ENCODE assay signal across 8 mouse cellular contexts in genomic region chr13:4244861-4245559, GRCm38 (mm10). TPM values are rescaled to one million over a fixed set of nuclear protein-coding genes. Genes with fewer than 3 reads are reported as not detected.
DNase-seq lines count a peak whose midpoint lies in the region; ATAC-seq and TF ChIP-seq lines count a peak whose summit lies in the region.

No protein-coding gene starts in this region.

- WGBS in intestine, embryonic 14.5 days: 3% methylated on average over 13 of the region's 13 CpGs
- 7% methylated on average over 13 of the region's 13 CpGs for WGBS in liver, embryonic 14.5 days (ENCODE audit: insufficient replicate concordance)
- WGBS in neural tube, embryonic 12.5 days: 6% methylated on average over 13 of the region's 13 CpGs

- no peaks in the 10 kb centered on the region for H3K9me3 ChIP-seq in intestine, embryonic 14.5 days (ENCODE audit: control insufficient read depth, low read length)
- H3K9me3 ChIP-seq in liver, embryonic 14.5 days (ENCODE audit: control insufficient read depth, low read length): no peaks in the 10 kb centered on the region
- no peaks in the 10 kb centered on the region for H3K9me3 ChIP-seq in neural tube, embryonic 12.5 days

- H3K9ac ChIP-seq in intestine, embryonic 14.5 days (ENCODE audit: low read length): no peak overlapping the region
- no peak overlapping the region for H3K9ac ChIP-seq in liver, embryonic 14.5 days (replicated peaks)
- peak overlapping the region; percentile 56 for H3K9ac ChIP-seq in neural tube, embryonic 12.5 days

- H3K36me3 ChIP-seq in intestine, embryonic 14.5 days (ENCODE audit: control insufficient read depth, insufficient read depth, low read length): no peaks in the 10 kb centered on the region
- H3K36me3 ChIP-seq in liver, embryonic 14.5 days (replicated peaks; ENCODE audit: control insufficient read depth, insufficient read depth, low read depth): no peaks in the 10 kb centered on the region
- H3K36me3 ChIP-seq in neural tube, embryonic 12.5 days: no peaks in the 10 kb centered on the region

- no peak overlapping the region; the same call in 1 of the 2 replicates for H3K4me3 ChIP-seq in layer of hippocampus, adult 2 months
- peak overlapping the region; percentile 10; the same call in 1 of the 2 replicates for H3K4me3 ChIP-seq in intestine, embryonic 14.5 days (ENCODE audit: low read depth, low read length)
- H3K4me3 ChIP-seq in liver, embryonic 14.5 days (ENCODE audit: insufficient read depth in 1 of 2, low read depth in 2 of 2, low read length in 2 of 2): no peak overlapping the region
- peak overlapping the region; percentile 33 for H3K4me3 ChIP-seq in neural tube, embryonic 12.5 days

- no peaks in the 10 kb centered on the region for H3K4me1 ChIP-seq in intestine, embryonic 14.5 days (replicated peaks; ENCODE audit: control insufficient read depth, insufficient read depth, low read length)
- no peaks in the 10 kb centered on the region for H3K4me1 ChIP-seq in liver, embryonic 14.5 days (replicated peaks; ENCODE audit: control insufficient read depth in 2 of 2, insufficient read depth in 2 of 2, low read length in 1 of 2)
- no peaks in the 10 kb centered on the region for H3K4me1 ChIP-seq in neural tube, embryonic 12.5 days

- TF ChIP-seq CTCF in layer of hippocampus, adult 2 months (conservative IDR thresholded peaks at IDR 0.05): no peak
- TF ChIP-seq CTCF in liver, embryonic 14.5 days (IDR thresholded peaks at IDR 0.05; ENCODE audit: low read depth): no peak

- TF ChIP-seq EP300 in liver, embryonic 14.5 days (IDR thresholded peaks at IDR 0.05; ENCODE audit: low read depth): no peak

- peak overlapping the region; percentile 46 for H3K4me2 ChIP-seq in intestine, embryonic 14.5 days (ENCODE audit: low read length)
- H3K4me2 ChIP-seq in liver, embryonic 14.5 days (ENCODE audit: low read depth): no peak overlapping the region
- peak overlapping the region; percentile 63 for H3K4me2 ChIP-seq in neural tube, embryonic 12.5 days (replicated peaks)

- H3K27ac ChIP-seq in layer of hippocampus, adult 2 months: no peak overlapping the region
- H3K27ac ChIP-seq in intestine, embryonic 14.5 days (ENCODE audit: low read depth): no peak overlapping the region
- no peak overlapping the region for H3K27ac ChIP-seq in liver, embryonic 14.5 days
- no peak overlapping the region for H3K27ac ChIP-seq in neural tube, embryonic 12.5 days

- DNase-seq in layer of hippocampus, postnatal 10 days (ENCODE audit: low spot score in 2 of 2): peak; percentile 5 to 16
- DNase-seq in layer of hippocampus, adult 2 months (ENCODE audit: low spot score in 2 of 2): no peak
- DNase-seq in embryo, embryonic 9.5 days (ENCODE audit: extremely low spot score): peak; percentile 78
- peak; percentile 71 for DNase-seq in intestine, embryonic 14.5 days (ENCODE audit: low spot score)
- no peak for DNase-seq in liver, embryonic 14.5 days (ENCODE audit: low read depth in 3 of 3, low spot score in 3 of 3)
- no peak for DNase-seq in cerebellum, adult 9-10 months

- ATAC-seq in intestine, embryonic 14.5 days (replicated peaks; ENCODE audit: low FRiP score, low TSS enrichment, low read depth): peak; percentile 90
- ATAC-seq in liver, embryonic 14.5 days (ENCODE audit: insufficient read depth): peak; percentile 39; the same call in 1 of the 2 replicates
- peak; percentile 95 for ATAC-seq in neural tube, embryonic 12.5 days (ENCODE audit: low FRiP score, low read depth)
- no peak for ATAC-seq in inflammation-experienced regulatory T-cells, adult 6 months

- H3K27me3 ChIP-seq in intestine, embryonic 14.5 days (replicated peaks; ENCODE audit: control insufficient read depth, insufficient read depth, low read length): no peaks in the 10 kb centered on the region
- no peaks in the 10 kb centered on the region for H3K27me3 ChIP-seq in liver, embryonic 14.5 days (ENCODE audit: control insufficient read depth, insufficient read depth, low read length)
- no peaks in the 10 kb centered on the region for H3K27me3 ChIP-seq in neural tube, embryonic 12.5 days (replicated peaks)

RNA-seq across cellular contexts. Expression of gene Akr1c19, which starts 16.5 kb away (rescaled TPM):
- total RNA-seq in layer of hippocampus, postnatal 10 days (2021): under 1 TPM; 0.37 to 0.80 TPM
- not detected for total RNA-seq in layer of hippocampus, adult 2 months (2021)
- 193 and 217 TPM in 2 replicates for polyA plus RNA-seq in intestine, embryonic 14.5 days (2014; fragmentation: Nextera tagmentation; extraction: Ambion mirVana)
- 8.1 and 14.1 TPM in 2 replicates for polyA plus RNA-seq in liver, embryonic 14.5 days (2012; rRNA removed)
- 40.7 and 41.1 TPM in 2 replicates for polyA plus RNA-seq in liver, embryonic 14.5 days (2014; fragmentation: Nextera tagmentation; extraction: Ambion mirVana)
- 1.0 and 2.0 TPM in 2 replicates for polyA plus RNA-seq in neural tube, embryonic 12.5 days (2016; fragmentation: Nextera tagmentation; extraction: Ambion mirVana)
- not detected for polyA plus RNA-seq in inflammation-experienced regulatory T-cells, adult 6 months (2017; shearing (Covaris generic))

RNA-seq across cellular contexts. Expression of gene Akr1c12, which starts 34.2 kb away (rescaled TPM):
- not detected for total RNA-seq in layer of hippocampus, postnatal 10 days (2021)
- total RNA-seq in layer of hippocampus, adult 2 months (2021): not detected
- polyA plus RNA-seq in intestine, embryonic 14.5 days (2014; fragmentation: Nextera tagmentation; extraction: Ambion mirVana): 48.8 and 54.9 TPM in 2 replicates
- polyA plus RNA-seq in liver, embryonic 14.5 days (2012; rRNA removed): 3.9 and 7.1 TPM in 2 replicates
- 13.8 and 15.1 TPM in 2 replicates for polyA plus RNA-seq in liver, embryonic 14.5 days (2014; fragmentation: Nextera tagmentation; extraction: Ambion mirVana)
- polyA plus RNA-seq in neural tube, embryonic 12.5 days (2016; fragmentation: Nextera tagmentation; extraction: Ambion mirVana): 0.33 TPM in 1 of 2 replicates, not detected in the other
- 1 to 10 TPM; 2.0 to 7.9 (median 3.0) TPM for polyA plus RNA-seq in inflammation-experienced regulatory T-cells, adult 6 months (2017; shearing (Covaris generic))

RNA-seq across cellular contexts. Expression of gene Akr1c13, which starts 54.1 kb away (rescaled TPM):
- under 1 TPM; 0.73 to 0.85 TPM for total RNA-seq in layer of hippocampus, postnatal 10 days (2021)
- total RNA-seq in layer of hippocampus, adult 2 months (2021): under 1 TPM; 0.47 to 0.51 TPM
- polyA plus RNA-seq in intestine, embryonic 14.5 days (2014; fragmentation: Nextera tagmentation; extraction: Ambion mirVana): 91.6 and 93.0 TPM in 2 replicates
- 10.8 and 17.9 TPM in 2 replicates for polyA plus RNA-seq in liver, embryonic 14.5 days (2012; rRNA removed)
- polyA plus RNA-seq in liver, embryonic 14.5 days (2014; fragmentation: Nextera tagmentation; extraction: Ambion mirVana): 36.6 and 37.4 TPM in 2 replicates
- polyA plus RNA-seq in neural tube, embryonic 12.5 days (2016; fragmentation: Nextera tagmentation; extraction: Ambion mirVana): 2.8 TPM in 2 replicates
- polyA plus RNA-seq in inflammation-experienced regulatory T-cells, adult 6 months (2017; shearing (Covaris generic)): 10 to 100 TPM; 33.4 to 48.9 (median 37.7) TPM

Comparison
In these comparisons a context has a peak if more than half of its experiments do, and no peak if none do; other contexts are left out.
1. DNase-seq: peak in layer of hippocampus, postnatal 10 days (2 of 2), embryo, embryonic 9.5 days (single experiment) and intestine, embryonic 14.5 days (single experiment); none in layer of hippocampus, adult 2 months (0 of 2), liver, embryonic 14.5 days (0 of 3) and cerebellum, adult 9-10 months (single experiment).
2. H3K4me3 ChIP-seq: peak in intestine, embryonic 14.5 days (single experiment) and neural tube, embryonic 12.5 days (single experiment); none in layer of hippocampus, adult 2 months (single experiment) and liver, embryonic 14.5 days (0 of 2).